Mouse (Mus musculus): Measurements from ENCODE around the gene Arhgef1.

Arhgef1 gene

GRCm38 (mm10) chr7:24944257-24944950, 41.7 kb downstream of the Arhgef1 start, which contains the start of gene Gm4881:
Gene Gm4881 (minus strand): TSS chr7:24944494.
- no peak for DNase-seq (ENCODE audit: low spot score in 2 of 2)

GRCm38 (mm10) chr7:24947316-24948048, 44.8 kb downstream of the Arhgef1 start:
- DNase-seq (ENCODE audit: low spot score in 2 of 2) = no peak

- no peak for DNase-seq (ENCODE audit: low spot score in 2 of 2)
Observed at GRCm38 (mm10) chr7:24948774-24949173, 46.1 kb downstream of the Arhgef1 start.

- peak; percentile 69 to 86 for DNase-seq (ENCODE audit: low spot score in 2 of 2)
Observed at GRCm38 (mm10) chr7:24949958-24950623, 47.4 kb downstream of the Arhgef1 start.

- DNase-seq (ENCODE audit: low spot score in 2 of 2) = no peak
Observed at GRCm38 (mm10) chr7:24953966-24954365, 51.3 kb downstream of the Arhgef1 start.

- peak in 1 of 2 experiments; percentile 71 for DNase-seq (ENCODE audit: low spot score in 2 of 2)
Observed at GRCm38 (mm10) chr7:24954450-24954849, 51.7 kb downstream of the Arhgef1 start.

- DNase-seq (ENCODE audit: low spot score in 2 of 2) = no peak
Observed at GRCm38 (mm10) chr7:24955226-24955625, 52.5 kb downstream of the Arhgef1 start.

- DNase-seq (ENCODE audit: low spot score in 2 of 2) = no peak
Observed at GRCm38 (mm10) chr7:24964288-24964687, 61.6 kb downstream of the Arhgef1 start.

GRCm38 (mm10) chr7:24964897-24965535, 62.3 kb downstream of the Arhgef1 start:
- peak; percentile 68 to 88 for DNase-seq (ENCODE audit: low spot score in 2 of 2)

GRCm38 (mm10) chr7:24967966-24968365, 65.3 kb downstream of the Arhgef1 start:
- DNase-seq (ENCODE audit: low spot score in 2 of 2) = no peak

- DNase-seq (ENCODE audit: low spot score in 2 of 2) = no peak
Observed at GRCm38 (mm10) chr7:24968463-24968862, 65.8 kb downstream of the Arhgef1 start.

GRCm38 (mm10) chr7:24969805-24970204, 67.1 kb downstream of the Arhgef1 start:
- DNase-seq (ENCODE audit: low spot score in 2 of 2) = no peak

- DNase-seq (ENCODE audit: low spot score in 2 of 2) = no peak
Observed at GRCm38 (mm10) chr7:24970341-24970740, 67.6 kb downstream of the Arhgef1 start.

GRCm38 (mm10) chr7:24971261-24971971, 68.7 kb downstream of the Arhgef1 start:
- peak in 1 of 2 experiments; percentile 62 for DNase-seq (ENCODE audit: low spot score in 2 of 2)

GRCm38 (mm10) chr7:24971972-24972893, 69.5 kb downstream of the Arhgef1 start, which contains the start of gene Rabac1:
Gene Rabac1 (minus strand): TSS chr7:24972754.
- peak; percentile 84 to 90 for DNase-seq (ENCODE audit: low spot score in 2 of 2)

GRCm38 (mm10) chr7:24973208-24973607, 70.5 kb downstream of the Arhgef1 start:
- DNase-seq (ENCODE audit: low spot score in 2 of 2) = no peak

GRCm38 (mm10) chr7:24973902-24974301, 71.2 kb downstream of the Arhgef1 start:
- DNase-seq (ENCODE audit: low spot score in 2 of 2) = no peak

- peak in 1 of 2 experiments; percentile 48 for DNase-seq (ENCODE audit: low spot score in 2 of 2)
Observed at GRCm38 (mm10) chr7:24974893-24975595, 72.3 kb downstream of the Arhgef1 start.
